Mouse (Mus musculus) spleen, postnatal 4 days (tissue): Measurements from ENCODE around the gene Prss57.

Experiments
- DNase-seq, 2 experiments: peaks; one replicate each; pipeline ENCODE4 v3.0.0; 2022; ENCODE audit warnings: low spot score in 2 of 2

The Prss57 gene

DNA sequence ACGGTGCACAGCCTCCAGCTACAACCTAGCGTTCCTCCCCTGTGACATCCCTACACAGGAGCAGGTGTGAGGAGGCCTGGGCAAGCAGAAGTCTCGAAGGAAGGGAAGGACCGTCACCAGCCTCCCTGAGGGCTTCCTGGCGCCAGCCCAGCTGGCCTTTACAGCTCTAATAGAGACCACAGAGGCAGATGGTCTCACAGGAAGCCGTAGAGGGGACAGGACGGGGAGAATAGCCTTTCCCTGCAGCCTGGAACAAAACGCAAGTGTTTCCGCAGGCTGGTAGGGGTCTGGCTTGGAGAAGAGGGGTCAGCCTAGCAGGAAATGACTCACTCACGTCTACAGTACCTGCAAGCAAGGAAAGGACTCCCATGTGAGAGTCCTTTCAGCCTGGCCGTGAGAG, 17.1 kb upstream of the Prss57 start:
- DNase-seq: no peak

GRCm38 (mm10) chr10:79806972-79807371, 16.2 kb upstream of the Prss57 start:
- no peak for DNase-seq

GRCm38 (mm10) chr10:79806331-79806730, 15.6 kb upstream of the Prss57 start:
- no peak for DNase-seq

DNA sequence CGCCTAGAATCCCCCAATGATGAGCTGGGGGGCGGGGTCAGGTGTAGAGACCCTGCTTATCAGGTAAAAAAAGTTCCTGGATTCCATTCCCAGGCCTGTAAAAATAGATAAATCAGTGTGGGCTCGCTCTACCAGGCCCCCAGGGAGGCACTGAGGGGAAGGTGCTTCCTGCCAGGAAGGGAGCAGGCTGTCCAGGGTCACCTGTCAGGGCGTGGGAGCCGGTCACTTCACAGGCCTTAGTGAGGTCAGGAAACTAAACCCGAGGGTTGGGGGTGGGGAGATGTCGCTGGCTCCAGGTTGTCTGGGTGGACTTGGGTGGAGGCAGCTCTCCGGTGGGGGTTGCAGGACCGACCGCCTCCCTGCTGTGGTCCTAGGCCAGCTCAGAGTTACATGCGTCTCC, 14.9 kb upstream of the Prss57 start:
- no peak for DNase-seq

- DNase-seq: no peak
Measured at GRCm38 (mm10) chr10:79803716-79804323, 13.1 kb upstream of the Prss57 start.

DNA sequence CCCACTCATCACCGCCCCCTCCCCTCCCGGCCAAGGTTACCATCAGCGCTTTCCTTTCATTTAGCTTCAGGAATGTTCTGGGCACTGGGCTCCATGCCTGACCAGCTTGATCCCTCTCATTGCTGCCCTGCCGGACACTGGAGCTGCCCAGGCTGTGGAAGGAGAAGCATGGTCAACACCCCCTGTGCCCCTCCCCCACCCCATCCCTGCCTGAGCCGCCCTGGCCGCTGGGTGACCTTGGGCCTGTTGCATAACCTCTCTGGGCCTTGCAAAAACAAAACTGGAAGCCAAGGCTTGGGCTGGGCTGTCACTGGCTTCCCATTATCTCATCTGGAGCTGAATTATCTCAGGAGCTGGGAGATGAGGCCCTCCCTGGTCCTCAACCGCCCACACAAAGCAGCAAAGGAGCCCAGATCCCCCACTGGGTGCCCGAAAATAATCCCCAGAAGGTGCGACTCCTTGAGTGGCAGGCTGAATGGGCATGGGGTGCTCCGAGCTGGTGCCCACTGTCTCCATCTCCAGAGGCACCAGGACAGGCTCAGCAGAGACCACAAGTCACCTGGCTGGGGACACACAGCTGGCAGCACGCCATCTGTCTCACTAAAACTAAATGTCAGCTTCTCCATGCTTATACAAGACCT, 11.7 kb upstream of the Prss57 start:
- DNase-seq: no peak

DNA sequence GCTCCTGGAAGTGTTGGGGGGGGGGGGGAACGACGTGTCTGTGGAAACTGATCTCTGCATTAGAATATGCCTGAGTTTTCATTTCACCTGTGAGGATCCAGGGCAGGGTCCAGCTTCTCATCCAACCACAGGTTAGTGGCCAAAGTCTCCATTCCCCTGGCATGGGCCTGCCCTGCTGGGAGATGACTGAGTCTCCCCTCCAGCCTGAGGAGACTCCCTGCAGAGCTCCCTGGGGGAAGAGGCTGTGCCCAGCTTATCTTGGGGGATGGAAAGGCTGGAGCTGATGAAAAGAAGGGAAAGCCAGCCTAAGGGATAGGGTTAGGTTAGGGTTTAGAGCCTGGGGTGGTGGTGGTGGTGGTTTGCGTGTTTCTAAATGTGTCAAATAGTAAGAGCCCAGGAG, 11.1 kb upstream of the Prss57 start:
- DNase-seq: no peak

GRCm38 (mm10) chr10:79800508-79800907, 9.7 kb upstream of the Prss57 start:
- DNase-seq: no peak

DNA sequence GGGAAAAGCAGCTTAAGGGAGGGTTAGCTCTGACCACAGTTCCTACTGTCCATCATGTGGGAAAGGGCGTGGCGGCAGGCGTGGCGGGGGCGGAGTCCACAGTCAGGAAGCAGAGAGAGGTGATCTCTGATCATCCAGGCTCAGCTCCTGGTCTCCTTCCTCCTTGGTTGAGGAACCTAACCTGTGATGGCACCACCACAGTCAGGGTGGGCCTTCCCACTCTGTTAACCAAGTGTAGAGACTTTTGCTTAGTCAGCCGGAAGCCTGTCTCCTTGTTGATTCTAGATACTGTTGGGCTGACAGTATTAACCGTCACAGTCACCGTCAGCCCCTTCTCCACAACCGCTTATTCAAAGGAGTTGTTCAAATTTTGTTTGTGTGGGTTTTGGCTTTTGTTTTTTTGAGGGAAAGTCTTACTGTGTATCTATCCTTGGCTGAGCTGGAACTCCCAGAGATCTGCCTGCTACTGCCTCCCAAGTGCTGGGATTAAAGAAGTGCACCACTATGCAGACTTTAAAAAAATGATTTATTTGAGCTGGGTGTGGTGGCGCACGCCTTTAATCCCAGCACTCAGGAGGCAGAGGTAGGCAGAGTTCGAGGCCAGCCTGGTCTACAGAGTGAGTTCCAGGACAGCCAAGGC, 7.6 kb upstream of the Prss57 start:
- DNase-seq: peak in 1 of 2 experiments; percentile 63

GRCm38 (mm10) chr10:79797326-79797725, 6.6 kb upstream of the Prss57 start:
- no peak for DNase-seq

DNA sequence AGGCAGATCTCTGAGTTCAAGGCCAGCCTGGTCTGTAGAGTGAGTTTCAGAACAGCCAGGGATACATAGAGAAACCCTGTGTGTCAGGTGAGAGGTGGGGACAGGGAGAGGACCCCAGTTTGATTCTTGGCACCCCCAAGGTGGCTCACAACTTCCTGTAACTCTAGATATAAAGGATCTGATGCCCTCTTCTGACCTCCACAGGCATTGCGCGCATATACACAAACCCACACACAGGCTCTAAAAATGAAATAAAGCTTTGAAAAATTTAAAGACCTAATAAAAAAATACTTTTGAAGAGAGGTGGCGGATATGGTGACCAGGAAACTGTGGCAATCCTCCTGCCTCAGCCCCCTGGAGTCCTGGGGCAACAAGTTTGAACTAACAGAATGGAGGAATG, 5.1 kb upstream of the Prss57 start:
- no peak for DNase-seq

DNA sequence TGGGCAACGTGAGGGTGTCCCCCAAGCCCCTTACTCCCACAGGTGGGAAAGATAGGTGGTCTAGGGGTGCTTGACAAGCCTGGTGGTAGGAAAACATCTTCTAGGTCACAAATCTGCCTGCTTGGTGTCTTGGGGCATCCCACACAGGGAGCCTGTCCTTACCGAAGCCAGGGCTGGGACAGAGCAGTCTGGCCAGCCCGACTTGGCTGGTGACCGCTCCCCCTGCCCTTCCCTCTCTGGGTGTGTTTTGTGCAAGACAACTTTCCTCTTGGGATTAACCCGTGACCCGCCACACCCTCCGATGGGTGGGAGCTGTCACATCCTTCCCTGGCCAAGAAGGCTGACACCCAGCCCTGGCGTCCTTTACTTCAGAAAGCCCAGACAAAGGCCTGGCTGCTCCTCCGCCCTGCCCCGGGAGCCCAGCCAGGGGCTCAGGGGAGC, 3.8 kb upstream of the Prss57 start:
- DNase-seq: no peak

DNA sequence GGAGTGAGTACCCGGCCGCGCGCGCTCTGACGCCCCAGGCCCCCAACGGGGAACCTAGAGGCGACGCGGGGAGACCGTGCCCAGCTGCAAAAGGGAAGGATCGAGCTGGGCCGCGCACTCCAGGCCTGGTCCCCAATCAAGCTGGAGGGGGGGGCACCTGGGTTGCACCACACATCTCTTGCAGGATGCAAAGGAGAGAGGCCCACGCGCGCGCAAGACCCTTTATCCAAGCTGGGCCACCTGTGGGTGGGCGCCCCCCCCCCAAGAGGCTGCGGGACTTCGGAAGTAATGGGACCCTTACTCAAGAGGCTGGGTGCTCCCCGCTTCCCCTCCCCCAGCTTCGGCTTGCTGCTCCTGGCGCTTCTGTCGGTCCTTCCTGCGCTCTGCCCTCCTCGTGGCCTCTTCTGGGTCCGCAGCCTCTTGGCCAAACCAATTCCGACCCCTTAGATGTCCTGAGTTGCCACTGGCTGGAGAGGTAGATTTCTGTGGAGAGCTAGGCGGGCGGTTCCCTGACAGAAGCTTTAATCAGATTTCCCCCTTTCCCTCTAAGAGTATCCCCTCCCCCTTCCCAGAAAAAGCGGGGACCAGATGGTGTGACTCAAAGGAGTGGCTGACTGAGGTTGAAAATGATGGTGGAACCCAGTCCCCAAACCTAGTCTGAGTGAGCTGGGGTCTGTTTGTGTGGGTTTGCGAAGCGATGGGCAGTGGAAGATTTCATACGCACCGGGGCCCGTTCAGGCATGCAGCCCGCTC, 3.2 kb upstream of the Prss57 start:
- no peak for DNase-seq

DNA sequence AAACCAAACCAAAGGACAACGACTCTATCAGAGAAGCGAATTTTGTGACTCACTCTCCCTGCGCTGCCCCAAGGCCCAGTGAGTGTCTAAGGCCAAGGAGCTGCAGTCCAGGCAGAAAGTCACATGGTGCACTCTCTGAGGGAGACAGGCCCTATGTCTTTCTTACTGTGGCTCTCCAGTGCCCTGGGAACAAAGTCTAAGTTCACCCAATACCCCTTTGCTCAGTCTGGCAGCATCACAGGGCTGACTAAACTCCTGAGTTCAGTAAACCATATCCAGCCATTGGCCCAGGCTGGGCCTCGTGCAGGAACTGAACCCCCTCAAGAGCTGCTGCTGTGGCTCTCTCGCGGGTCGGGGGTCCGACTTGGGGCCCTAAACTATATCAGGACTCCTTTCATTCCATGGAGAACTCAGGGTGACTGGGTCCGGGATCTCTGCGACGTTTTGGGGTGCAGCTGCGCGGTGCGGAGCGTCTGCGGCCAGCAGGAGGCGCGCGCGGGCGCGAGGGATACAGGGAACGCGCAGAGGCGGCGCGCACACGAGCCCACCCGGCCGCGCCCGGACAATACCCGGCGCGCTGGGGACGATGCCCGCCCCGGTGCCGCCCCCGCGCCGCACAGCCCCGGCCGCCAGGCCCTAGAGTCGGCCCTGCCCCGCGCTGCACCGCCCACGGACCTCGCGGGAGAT, 2.4 kb upstream of the Prss57 start, which contains the start of gene Palm:
Palm (plus strand) TSS at position 522 of the 687 bp plus-strand sequence.
- DNase-seq: peak; percentile 73 to 93

- DNase-seq: no peak
Measured at GRCm38 (mm10) chr10:79792339-79793040, 1.7 kb upstream of the Prss57 start.

DNA sequence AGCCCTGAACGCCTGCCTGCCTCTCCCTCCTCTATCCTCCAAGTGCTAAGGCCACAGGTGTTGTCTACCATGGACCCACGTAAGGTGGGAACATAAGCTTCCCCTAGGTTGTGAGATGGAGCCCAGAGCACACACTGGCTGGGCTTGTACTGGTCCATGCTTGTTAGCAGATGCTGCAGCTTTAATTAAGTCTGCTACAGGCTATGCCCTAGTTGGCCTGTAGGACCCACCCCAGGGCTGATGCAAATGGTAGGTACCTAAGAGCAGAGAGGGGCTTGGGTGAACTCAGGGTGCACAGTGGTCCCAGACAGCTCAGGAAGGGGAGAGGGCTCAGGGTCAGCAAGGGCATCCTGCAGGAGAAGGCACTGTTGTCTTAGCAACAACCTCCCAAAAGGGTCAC, 1.2 kb downstream of the Prss57 start:
- no peak for DNase-seq

- peak; percentile 76 to 92 for DNase-seq
Measured at GRCm38 (mm10) chr10:79788386-79789158, 2.2 kb downstream of the Prss57 start.

DNA sequence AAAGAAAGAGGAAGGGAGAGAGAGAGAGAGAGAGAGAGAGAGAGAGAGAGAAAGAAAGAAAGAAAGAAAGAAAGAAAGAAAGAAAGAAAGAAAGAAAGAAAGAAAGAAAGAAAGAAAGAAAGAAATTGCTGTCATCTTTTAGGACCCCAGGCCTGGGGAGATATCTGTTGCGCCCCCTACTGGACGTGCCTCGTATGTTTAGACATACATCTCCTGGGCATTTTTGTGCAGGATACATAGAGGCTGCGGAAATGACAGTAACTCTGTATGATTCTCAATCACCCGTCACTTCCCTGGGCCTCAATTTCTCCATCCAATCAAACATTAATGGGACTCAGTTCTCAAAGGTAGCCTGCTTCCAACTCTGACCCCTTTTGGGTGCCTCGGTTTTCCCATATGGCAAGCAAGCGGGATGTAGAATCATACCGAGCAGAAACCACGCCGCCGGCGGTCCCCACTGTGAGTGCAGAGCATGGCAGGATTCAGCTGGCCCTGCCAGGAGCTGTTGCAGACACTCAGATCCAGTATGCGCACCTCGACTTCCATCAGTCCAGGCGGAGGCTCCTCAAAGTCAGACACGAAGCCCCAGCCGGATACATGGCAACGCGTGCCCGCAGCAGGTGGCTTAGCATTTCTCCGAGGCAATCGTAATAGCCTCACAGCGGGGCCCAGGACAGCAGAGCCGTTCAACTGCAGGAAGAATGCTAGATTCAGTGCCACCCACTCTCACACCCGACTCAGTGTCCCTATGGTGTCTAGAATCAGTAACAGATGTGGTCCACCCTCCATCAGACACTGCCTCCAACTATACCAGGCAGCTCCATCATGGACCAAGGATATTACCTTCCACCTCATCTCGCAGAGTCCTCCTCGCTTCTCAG, 6.6 kb downstream of the Prss57 start:
- peak; percentile 55 to 80 for DNase-seq

DNA sequence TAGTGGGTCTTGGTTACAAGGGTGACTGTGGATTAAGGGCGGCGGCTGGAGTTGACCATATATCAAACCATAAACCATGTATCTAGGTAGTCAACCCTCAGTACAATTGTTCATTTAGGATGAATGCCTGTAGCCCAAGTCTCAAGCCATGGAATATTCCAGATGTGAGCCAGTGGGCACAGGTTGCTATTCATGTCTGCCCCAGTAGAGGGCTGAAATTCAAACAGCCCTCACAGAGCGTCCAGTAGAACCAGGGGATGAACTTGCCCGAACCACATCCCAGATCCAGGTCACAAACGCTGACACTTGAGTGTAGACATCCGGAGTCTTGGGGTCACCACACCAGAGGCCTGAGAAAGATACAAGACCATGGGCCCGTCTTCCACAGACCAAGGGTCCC, 7.7 kb downstream of the Prss57 start:
- DNase-seq: no peak
